Mouse (Mus musculus): Measurements from ENCODE around the gene Tex264. TPM values are rescaled to one million over a fixed set of nuclear protein-coding genes. Genes with fewer than 3 reads are reported as not detected.

Gene Tex264
- polyA plus RNA-seq (2016; fragmentation: Nextera tagmentation; extraction: Ambion mirVana): 36.7 and 38.7 TPM in 2 replicates

DNA sequence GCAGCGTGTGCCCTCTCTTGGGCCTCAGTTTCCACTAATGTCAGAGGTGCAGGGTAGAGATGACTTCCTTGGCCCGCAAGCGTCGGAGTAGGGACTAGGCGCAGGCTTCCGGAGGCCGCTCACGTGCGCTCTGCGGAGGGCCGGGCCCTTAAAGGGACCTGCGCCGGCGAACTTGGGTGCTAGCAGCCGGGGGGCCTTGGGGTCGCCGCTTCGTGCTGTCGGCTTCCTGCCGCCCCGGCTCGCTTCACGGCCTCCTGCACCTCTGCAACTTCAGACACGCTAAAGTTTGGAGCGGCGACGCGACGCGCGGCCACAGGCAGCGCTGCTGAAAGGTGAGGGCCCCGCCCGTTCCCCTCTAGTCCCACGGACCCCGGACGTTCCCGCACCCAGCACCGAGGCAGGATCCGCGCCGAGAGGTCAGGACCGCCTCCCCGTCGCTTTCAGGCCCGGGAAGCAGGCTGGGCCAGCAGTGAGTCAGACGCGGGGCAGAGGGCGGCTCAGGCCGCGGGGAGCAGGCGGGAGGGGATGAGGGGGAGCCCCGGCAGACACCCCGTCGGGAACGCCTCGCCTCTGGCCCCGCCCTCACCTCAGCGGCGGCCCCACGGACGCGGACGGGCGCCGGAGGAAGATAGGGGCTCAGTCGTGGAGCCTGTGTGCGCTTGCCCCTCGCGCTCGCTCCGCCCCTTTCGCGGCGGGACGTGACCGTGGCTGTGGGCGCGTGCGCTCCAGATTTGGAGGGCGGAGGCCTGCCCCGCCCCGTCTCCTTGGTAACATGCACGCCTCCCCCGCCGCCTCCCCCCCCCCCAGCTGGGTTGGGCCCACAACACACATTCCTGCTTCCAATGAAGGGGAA is at the start of gene Tex264:
Tex264 (minus strand) TSS at position 679 of the 853 bp plus-strand sequence.
- WGBS: under 1% methylated on average over 86 of the region's 86 CpGs
- peak; percentile 93 for DNase-seq (ENCODE audit: low spot score)
- peaks cover 24% of the 10 kb centered on the region for H3K4me1 ChIP-seq
- no peaks in the 10 kb centered on the region for H3K9me3 ChIP-seq
- peak within 1 kb of the TSS; percentile 92 for H3K27ac ChIP-seq
- H3K4me3 ChIP-seq: peak within 1 kb of the TSS; percentile 97
- H3K27me3 ChIP-seq (ENCODE audit: insufficient read depth, poor library complexity, severe bottlenecking): no peaks in the 10 kb centered on the region
- peaks cover 17% of the 10 kb centered on the region for H3K36me3 ChIP-seq

DNA sequence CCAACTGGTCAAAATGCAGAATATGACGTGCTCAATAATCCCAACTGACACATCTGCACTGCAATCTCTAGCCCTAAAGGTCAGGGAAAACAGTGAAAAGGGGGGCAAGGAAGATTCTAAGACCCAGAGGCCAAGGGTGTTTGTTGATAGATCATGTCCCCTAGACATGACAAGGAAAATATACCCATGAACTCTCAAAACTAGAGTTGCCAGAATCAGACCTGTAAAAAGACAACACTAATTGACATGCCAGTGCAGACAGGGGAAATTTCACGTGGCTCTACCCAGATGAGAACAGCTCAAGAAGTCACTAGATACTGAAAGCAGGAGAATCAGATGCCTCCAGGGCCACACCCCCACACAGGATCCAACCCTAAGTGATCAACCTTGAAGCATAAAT is 48.0 kb upstream of the Tex264 start:
- 80% methylated on average over 2 of the region's 2 CpGs for WGBS
- Histone ChIP-seq H3K36me3 (peaks cover 7% of the 10 kb centered on the region; the same call in 1 of the 2 replicates), H3K9me3 (no peaks in the 10 kb centered on the region), H3K27ac (no peak overlapping the region), H3K4me3 (no peak overlapping the region), H3K27me3 (ENCODE audit: insufficient read depth, poor library complexity, severe bottlenecking) (no peaks in the 10 kb centered on the region), H3K4me1 (no peaks in the 10 kb centered on the region)
- DNase-seq (ENCODE audit: low spot score): no peak

DNA sequence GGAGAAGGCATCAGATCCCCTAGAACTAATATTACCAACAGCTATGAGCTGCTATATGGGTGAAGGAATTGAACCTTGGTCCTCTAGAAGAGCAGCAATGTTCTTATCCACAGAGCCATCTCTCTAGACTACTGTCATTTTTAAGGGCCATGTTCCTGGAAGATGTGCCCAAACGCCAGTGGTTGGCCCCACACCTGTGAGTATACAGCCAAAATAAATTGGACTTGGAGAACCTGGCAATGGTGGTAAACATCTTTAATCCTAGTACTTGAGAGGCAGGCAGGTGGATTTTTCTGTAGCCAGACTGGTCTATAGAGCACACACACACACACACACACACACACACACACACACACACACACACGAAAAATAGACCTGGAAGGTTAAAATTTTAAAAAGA is 43.7 kb upstream of the Tex264 start:
- no peak for DNase-seq (ENCODE audit: low spot score)
- Histone ChIP-seq H3K27ac (no peak overlapping the region), H3K27me3 (ENCODE audit: insufficient read depth, poor library complexity, severe bottlenecking) (no peaks in the 10 kb centered on the region), H3K4me1 (peaks cover 6% of the 10 kb centered on the region), H3K36me3 (no peaks in the 10 kb centered on the region), H3K4me3 (no peak overlapping the region), H3K9me3 (no peaks in the 10 kb centered on the region)
- 83% methylated on average over 2 of the region's 2 CpGs for WGBS

DNA sequence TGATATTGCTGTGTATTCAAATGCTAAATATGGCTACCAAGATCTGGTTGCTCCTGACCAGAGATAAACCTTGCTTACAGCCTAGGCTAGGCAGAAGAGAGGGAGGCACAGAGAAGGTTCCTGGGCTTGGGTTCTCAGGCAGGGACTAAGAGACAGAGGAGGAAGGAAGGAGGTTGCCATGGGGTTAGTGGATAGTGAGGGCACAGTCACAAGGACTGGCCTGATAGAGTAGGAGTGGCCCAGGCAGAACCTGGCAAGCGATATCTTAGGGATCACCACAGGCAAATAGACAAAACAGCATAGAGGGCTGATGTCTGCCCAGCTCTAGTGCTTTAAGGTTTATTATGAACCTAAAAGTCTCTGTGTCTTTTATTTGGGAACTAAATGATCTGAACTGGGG is 41.2 kb upstream of the Tex264 start:
- Histone ChIP-seq H3K27me3 (ENCODE audit: insufficient read depth, poor library complexity, severe bottlenecking) (no peaks in the 10 kb centered on the region), H3K4me3 (no peak overlapping the region), H3K36me3 (peaks cover 9% of the 10 kb centered on the region), H3K27ac (no peak overlapping the region), H3K9me3 (no peaks in the 10 kb centered on the region), H3K4me1 (peaks cover 6% of the 10 kb centered on the region)
- 73% methylated on average over 1 of the region's 1 CpGs for WGBS
- DNase-seq (ENCODE audit: low spot score): no peak

DNA sequence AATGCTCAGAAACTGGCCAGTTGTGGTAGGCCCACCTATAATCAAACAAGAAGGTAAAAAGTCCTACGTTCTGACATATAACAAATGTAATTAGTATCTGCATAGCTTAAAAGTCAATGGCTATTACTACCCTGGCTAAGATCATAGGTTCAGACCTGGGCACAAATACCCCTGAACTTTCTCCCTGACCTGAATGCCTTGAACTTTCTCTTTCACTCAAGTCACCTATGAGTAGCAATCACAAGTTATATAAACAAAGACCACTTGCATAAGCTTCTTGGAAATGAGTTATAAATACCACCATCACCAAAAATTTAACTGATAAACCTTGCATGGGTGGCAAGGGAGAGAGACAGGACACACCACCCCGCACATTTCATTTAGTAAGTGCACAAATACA is 39.7 kb upstream of the Tex264 start:
- WGBS: 95% methylated on average over 2 of the region's 2 CpGs
- H3K4me3 ChIP-seq: no peak overlapping the region
- H3K4me1 ChIP-seq: peaks cover 6% of the 10 kb centered on the region
- H3K9me3 ChIP-seq: no peaks in the 10 kb centered on the region
- H3K36me3 ChIP-seq: peaks cover 10% of the 10 kb centered on the region
- no peaks in the 10 kb centered on the region for H3K27me3 ChIP-seq (ENCODE audit: insufficient read depth, poor library complexity, severe bottlenecking)
- no peak for DNase-seq (ENCODE audit: low spot score)
- H3K27ac ChIP-seq: no peak overlapping the region

DNA sequence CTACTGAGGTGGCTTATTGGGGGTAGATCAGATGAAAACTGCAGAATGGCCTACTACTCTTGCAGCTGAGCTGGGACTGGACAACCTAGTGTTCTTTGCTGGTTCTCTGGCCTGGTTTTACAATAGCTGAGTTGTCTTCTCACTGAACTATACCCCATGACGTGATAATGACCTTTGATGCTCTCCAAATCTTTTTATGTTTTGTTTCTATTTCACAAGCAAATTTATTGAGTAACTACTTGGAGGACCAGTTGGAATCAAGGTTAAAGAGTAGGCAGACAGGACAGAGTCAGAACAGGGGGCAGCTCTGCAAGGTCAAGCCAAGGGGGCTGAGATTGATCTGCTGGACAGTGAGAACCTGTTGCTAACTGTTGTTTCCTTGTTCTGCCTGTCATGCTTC is 39.1 kb upstream of the Tex264 start:
- peaks cover 15% of the 10 kb centered on the region for H3K36me3 ChIP-seq

DNA sequence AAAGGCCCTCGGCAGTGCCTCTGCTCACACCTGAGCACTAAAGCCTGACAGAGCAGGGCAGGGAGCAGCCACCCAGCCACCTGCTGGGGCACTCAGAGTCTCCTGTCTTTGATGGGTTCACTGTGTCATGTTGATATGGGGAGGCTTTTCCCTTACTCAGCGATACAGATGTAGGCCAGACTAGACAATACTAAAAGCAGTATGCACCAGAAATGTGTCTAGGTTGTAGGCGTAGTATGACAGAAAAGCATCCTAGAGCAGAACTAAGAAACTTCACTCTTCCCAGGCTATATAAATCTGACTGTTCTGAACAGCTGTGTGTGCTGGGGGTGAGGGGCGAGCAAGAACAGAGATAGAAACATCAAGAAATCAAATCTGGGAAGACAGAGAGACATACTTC is 31.0 kb upstream of the Tex264 start:
- Histone ChIP-seq H3K27me3 (ENCODE audit: insufficient read depth, poor library complexity, severe bottlenecking) (no peaks in the 10 kb centered on the region), H3K4me3 (no peak overlapping the region), H3K27ac (no peak overlapping the region), H3K36me3 (peaks cover 76% of the 10 kb centered on the region), H3K4me1 (no peaks in the 10 kb centered on the region), H3K9me3 (no peaks in the 10 kb centered on the region)
- DNase-seq (ENCODE audit: low spot score): no peak
- 91% methylated on average over 4 of the region's 4 CpGs for WGBS

More for the DNA sequence above, 39.1 kb upstream of the Tex264 start:
- 91% methylated on average over 1 of the region's 1 CpGs for WGBS
- no peak for DNase-seq (ENCODE audit: low spot score)
- H3K4me1 ChIP-seq: peaks cover 6% of the 10 kb centered on the region
- H3K4me3 ChIP-seq: no peak overlapping the region
- H3K27me3 ChIP-seq (ENCODE audit: insufficient read depth, poor library complexity, severe bottlenecking): no peaks in the 10 kb centered on the region
- H3K27ac ChIP-seq: no peak overlapping the region
- H3K9me3 ChIP-seq: no peaks in the 10 kb centered on the region

DNA sequence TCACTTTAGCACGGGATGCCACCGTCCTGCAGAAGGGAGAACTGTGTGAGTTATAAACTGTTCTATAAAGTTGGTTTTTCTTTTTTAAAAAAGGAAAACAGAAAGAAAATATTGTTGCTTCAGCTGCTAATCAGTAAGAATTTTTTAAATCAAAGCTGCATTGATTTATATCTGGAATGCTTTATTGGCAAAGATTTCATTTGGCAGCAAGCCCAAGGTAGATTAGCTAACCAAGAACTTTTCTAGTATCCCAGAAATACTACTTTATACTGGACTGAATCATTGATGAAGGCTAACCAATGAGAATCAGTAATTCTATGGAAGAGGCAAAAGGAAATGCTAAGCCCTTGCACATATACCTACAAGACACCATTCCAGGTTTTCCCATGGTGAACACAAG is 30.5 kb upstream of the Tex264 start:
- WGBS: 97% methylated on average over 2 of the region's 2 CpGs
- no peak for DNase-seq (ENCODE audit: low spot score)
- Histone ChIP-seq H3K27ac (no peak overlapping the region), H3K36me3 (peaks cover 81% of the 10 kb centered on the region), H3K9me3 (no peaks in the 10 kb centered on the region), H3K4me3 (no peak overlapping the region), H3K4me1 (no peaks in the 10 kb centered on the region), H3K27me3 (ENCODE audit: insufficient read depth, poor library complexity, severe bottlenecking) (no peaks in the 10 kb centered on the region)

DNA sequence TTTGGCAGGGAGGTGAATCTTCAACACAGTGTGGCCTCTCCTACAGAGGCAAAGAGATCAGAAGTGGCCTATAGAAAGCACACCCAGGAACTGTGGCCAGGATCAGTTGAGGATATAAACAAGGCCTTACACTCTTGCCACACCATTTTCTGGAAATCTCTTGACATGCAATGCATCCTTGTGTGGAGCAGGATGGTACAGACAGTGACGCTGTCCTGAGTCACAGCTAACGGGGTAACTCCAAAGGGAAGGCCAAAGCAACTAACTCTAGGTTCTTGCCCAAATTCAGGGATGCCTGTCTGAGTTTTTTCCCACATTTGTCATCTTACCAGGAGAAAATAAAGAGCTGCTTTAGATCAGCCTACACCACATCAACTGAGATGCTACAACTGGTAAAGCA is 26.7 kb upstream of the Tex264 start:
- no peaks in the 10 kb centered on the region for H3K27me3 ChIP-seq (ENCODE audit: insufficient read depth, poor library complexity, severe bottlenecking)
- DNase-seq (ENCODE audit: low spot score): no peak
- H3K27ac ChIP-seq: no peak overlapping the region
- H3K4me3 ChIP-seq: no peak overlapping the region
- no peaks in the 10 kb centered on the region for H3K4me1 ChIP-seq
- 93% methylated on average over 2 of the region's 2 CpGs for WGBS
- H3K36me3 ChIP-seq: peaks cover 90% of the 10 kb centered on the region
- H3K9me3 ChIP-seq: no peaks in the 10 kb centered on the region

DNA sequence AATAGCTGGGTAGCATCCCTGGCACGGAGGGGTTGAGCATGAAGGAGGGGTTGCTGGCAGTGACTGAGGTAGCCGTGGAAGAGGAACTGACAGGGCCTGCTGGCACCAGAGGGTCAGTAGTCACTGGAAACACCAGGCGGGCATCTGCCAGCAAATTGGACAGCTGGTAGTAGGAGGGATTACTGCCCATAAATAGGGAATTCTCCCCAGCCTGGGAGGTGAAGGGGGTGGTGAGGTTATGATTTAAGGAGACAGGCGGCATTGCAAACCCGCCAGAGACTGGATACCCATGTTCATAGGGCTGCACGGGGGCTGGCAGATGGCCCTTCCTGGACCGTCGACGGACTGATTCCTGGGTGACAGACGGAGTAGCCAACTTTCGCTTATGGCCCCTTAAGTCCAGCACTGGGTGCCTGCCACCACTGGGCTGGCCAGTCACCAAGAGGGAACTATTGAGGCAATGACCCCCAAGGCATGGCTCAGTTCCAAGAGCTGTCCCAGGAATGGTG is 7.3 kb upstream of the Tex264 start:
- H3K36me3 ChIP-seq: peaks cover 56% of the 10 kb centered on the region
- no peaks in the 10 kb centered on the region for H3K27me3 ChIP-seq (ENCODE audit: insufficient read depth, poor library complexity, severe bottlenecking)
- no peaks in the 10 kb centered on the region for H3K9me3 ChIP-seq
- no peak overlapping the region for H3K27ac ChIP-seq
- WGBS: 92% methylated on average over 11 of the region's 11 CpGs
- no peak overlapping the region for H3K4me3 ChIP-seq
- DNase-seq (ENCODE audit: low spot score): no peak
- no peaks in the 10 kb centered on the region for H3K4me1 ChIP-seq

DNA sequence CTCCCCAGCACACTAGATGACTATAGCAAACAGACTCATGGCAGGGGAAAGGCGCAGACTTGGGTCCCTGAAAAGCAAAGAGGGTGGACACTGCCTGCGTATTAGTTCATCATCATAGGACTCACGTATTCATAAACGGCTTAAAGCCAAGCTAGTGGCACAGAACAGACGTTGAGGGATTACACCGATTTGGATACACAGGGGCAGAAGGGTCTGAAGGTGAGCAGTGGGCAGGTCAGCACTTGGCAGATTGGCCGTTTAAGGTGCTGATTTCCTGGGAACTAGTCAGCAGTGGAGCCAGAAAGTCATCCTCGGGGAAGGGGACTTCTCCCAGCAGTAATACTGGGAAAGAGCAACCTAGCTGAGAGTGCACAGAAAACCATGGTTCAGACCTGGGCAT is 3.1 kb upstream of the Tex264 start:
- no peaks in the 10 kb centered on the region for H3K27me3 ChIP-seq (ENCODE audit: insufficient read depth, poor library complexity, severe bottlenecking)
- no peak overlapping the region for H3K4me3 ChIP-seq
- H3K9me3 ChIP-seq: no peaks in the 10 kb centered on the region
- no peak overlapping the region for H3K27ac ChIP-seq
- peaks cover 25% of the 10 kb centered on the region for H3K36me3 ChIP-seq
- no peak for DNase-seq (ENCODE audit: low spot score)
- WGBS: 80% methylated on average over 8 of the region's 8 CpGs
- H3K4me1 ChIP-seq: peaks cover 24% of the 10 kb centered on the region

DNA sequence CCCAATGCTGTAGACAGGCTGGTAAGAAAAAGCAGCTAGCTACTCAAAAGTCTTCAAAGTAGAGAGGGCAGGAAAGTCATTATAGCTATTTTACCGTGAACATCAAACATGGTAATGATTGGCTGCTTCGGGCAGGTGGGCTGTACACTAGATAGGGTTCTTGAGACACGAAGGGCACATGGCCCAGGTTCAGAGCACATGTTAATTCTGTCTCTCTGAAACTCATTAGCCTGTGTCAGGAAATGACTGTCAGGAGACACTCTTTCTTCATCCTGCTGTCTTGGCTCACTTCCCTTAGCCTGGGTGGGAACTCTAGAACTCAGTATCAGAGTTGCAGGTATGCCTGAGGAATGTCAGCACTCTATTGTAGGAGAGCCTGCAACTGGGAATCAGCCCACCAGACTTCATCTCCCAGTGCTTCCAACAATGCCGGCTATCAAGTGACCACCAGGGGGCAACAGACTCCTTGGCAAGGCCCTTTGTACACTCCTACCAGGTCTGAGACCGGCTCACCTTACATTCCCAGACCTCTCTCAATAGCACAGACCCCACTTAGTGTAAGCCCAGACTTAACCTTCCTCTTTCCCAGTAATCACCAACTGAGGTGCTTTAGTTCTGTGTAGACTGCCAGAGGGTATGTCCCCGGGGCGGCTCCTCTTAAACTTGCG is 1.4 kb upstream of the Tex264 start:
- Histone ChIP-seq H3K4me1 (peaks cover 24% of the 10 kb centered on the region), H3K9me3 (no peaks in the 10 kb centered on the region), H3K27ac (no peak overlapping the region), H3K4me3 (no peak overlapping the region), H3K36me3 (peaks cover 8% of the 10 kb centered on the region), H3K27me3 (ENCODE audit: insufficient read depth, poor library complexity, severe bottlenecking) (no peaks in the 10 kb centered on the region)
- whole genome bisulfite sequencing: 32% methylated on average over 8 of the region's 8 CpGs
- peak; percentile 91 for DNase-seq (ENCODE audit: low spot score)

DNA sequence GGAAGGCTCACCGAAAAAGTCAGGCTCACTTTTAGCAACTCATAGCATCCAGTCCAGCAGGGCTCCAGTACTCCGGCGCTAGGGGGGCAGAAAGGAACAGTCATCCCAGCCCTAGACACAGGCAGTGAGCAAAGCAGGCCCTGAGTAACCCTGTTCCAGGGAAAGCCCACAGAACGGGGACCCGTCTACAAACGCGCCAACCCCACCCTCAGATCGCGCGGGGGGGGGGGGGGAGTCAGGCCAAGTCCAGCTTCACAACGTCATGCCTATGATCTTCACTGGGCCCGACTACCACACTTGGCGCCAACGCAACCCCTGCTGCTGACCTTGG is 844 bp downstream of the Tex264 start:
- peaks cover 23% of the 10 kb centered on the region for H3K36me3 ChIP-seq
- H3K9me3 ChIP-seq: no peaks in the 10 kb centered on the region
- peak overlapping the region; percentile 97 for H3K4me3 ChIP-seq
- WGBS: 2% methylated on average over 14 of the region's 14 CpGs
- H3K4me1 ChIP-seq: peaks cover 24% of the 10 kb centered on the region
- no peak for DNase-seq (ENCODE audit: low spot score)
- H3K27me3 ChIP-seq (ENCODE audit: insufficient read depth, poor library complexity, severe bottlenecking): no peaks in the 10 kb centered on the region
- H3K27ac ChIP-seq: peak overlapping the region; percentile 92
